Mouse (Mus musculus): ENCODE measurements at regions not wholly inside any gene's neighbourhood (a gene's known extent, or its start where the extent isn't known, plus 50 kb on each side); places are given as distances from the start of the nearest gene placed in this dataset.

DNA sequence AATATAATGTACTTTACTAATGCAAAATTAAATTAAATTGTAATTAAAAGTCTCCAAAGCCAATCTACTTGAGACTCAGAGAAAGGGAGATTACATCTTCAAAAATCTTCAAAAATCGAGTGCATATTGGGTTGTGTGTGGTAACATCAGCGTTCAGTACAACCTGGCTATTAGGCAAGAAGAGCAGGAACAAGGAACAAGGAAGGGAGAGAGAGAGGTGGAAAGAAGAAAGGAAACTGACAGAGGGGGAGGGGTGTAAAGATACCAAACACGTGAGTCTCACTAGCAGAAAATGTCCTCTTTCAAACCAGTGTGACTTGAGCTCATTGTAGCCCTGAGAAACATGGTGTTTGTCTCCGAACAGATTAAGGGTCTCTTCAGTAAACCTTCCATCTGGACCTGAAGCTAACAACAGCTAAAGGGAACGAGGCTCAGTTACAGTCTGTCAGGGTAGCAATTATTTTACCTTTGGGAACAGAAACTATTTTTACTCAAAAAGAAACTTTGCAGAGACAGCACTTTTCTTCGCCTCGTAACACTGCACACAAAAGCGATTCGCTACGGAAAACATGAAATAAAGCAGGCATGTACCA lies 67.5 kb upstream of the Cited2 start:
- Histone ChIP-seq H3K27ac (no peak overlapping the region), H3K4me3 (no peak overlapping the region)
- no peak for DNase-seq (ENCODE audit: low spot score in 2 of 2)
- TF ChIP-seq CTCF (conservative IDR thresholded peaks at IDR 0.05) = no peak

DNA sequence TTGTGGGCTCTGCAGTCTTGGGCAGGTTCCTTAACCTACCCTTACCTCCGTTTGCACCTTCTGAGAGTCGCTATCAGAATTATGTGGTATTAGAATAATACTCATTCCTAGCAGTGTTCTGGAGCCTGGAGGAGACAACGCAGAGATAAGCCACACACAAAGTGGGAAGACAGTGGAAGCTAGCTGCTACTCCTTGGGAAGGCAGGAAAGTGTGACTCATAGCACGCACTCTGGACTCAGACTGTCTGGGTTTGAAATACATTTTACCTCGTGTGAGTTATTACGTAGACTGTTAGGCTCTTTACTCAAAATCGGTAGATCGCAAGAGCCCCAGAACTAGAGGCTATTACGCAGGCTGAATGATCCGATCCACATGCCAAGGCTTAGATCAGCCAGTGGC lies 66.7 kb upstream of the Cited2 start:
- Histone ChIP-seq H3K4me3 (no peak overlapping the region), H3K27ac (no peak overlapping the region)
- TF ChIP-seq CTCF (conservative IDR thresholded peaks at IDR 0.05) = no peak
- DNase-seq (ENCODE audit: low spot score in 2 of 2) = no peak

DNA sequence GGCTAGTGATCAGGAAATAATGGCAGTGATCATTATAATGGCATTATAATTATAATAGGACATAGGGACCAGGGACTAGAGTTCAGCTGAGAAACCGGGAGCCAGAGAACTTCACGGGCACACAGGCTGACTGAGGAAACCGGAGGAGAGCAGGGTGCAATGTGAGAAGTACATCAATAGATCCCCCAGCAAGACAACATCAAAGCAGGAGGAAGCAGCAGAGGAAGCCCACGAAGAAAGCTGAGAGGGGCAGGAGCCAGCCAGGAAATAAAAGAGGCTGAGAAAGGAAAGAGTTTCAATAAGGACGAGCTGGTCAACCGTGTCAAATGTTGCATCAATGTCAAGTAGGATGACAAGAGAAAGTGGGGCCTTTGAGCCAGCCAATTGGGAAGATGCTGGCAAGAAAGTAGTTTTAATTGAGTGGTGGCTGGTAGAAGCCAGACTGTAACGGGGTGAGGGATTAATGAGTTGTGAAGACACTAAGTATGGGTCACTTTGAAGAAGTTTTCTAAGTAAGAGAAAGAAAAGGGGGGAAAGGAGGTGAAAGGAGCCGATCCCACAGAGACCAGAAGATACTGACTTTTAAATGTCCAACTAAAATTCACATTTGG lies 66.0 kb upstream of the Cited2 start:
- TF ChIP-seq CTCF (conservative IDR thresholded peaks at IDR 0.05) = no peak
- DNase-seq (ENCODE audit: low spot score in 2 of 2) = no peak
- H3K4me3 ChIP-seq = no peak overlapping the region
- no peak overlapping the region for H3K27ac ChIP-seq

- H3K4me3 ChIP-seq = no peak overlapping the region
- no peak for TF ChIP-seq CTCF (conservative IDR thresholded peaks at IDR 0.05)
- H3K27ac ChIP-seq = no peak overlapping the region
- no peak for DNase-seq (ENCODE audit: low spot score in 2 of 2)
These were observed 63.4 kb upstream of the Cited2 start for GRCm38 (mm10) chr10:17659575-17659974.

GRCm38 (mm10) chr10:17660836-17661452 lies 62.1 kb upstream of the Cited2 start:
- TF ChIP-seq CTCF (conservative IDR thresholded peaks at IDR 0.05) = no peak
- Histone ChIP-seq H3K4me3 (no peak overlapping the region), H3K27ac (no peak overlapping the region)
- DNase-seq (ENCODE audit: low spot score in 2 of 2) = no peak

DNA sequence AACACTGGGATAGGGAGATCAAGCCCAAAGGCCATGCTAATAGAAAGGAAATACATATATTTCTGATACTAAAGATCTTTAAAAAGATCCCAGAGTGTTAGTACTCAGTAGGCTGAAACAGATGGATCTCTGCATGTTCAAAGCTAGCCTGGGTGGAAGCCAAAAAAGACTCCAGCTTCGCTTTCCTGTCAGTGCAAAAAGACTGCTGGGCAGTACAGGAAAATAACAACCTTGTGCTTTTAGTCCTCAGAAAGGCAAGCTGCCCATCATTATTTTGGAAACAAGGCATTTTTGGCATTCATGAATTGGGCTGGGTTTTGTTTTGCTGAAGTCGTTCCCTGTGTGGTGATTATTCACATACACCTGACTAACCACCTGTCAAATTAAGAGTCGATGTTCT lies 56.9 kb upstream of the Cited2 start:
- TF ChIP-seq CTCF (conservative IDR thresholded peaks at IDR 0.05) = no peak
- Histone ChIP-seq H3K27ac (no peak overlapping the region), H3K4me3 (no peak overlapping the region)
- no peak for DNase-seq (ENCODE audit: low spot score in 2 of 2)

DNA sequence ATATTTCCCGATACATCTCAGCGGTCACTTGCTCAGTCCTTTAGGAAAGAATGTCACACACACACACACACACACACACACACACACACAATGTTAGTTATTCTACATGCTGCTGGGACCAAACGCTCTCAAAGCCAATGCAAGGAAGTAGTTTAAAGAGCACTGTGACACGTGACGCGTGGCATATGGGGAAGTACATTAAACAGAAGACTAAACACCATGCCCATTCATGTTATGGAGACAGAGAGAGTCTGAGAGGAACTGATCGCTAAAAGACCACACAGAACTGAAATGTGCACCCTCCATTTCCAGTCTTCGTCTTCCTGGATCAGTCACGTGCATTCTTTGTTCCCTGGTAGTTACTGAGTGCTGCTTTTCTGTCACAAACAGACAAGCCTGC lies 53.6 kb upstream of the Cited2 start:
- no peak for DNase-seq (ENCODE audit: low spot score in 2 of 2)
- H3K4me3 ChIP-seq = no peak overlapping the region
- TF ChIP-seq CTCF (conservative IDR thresholded peaks at IDR 0.05) = no peak

More for the DNA sequence above, 53.6 kb upstream of the Cited2 start:
- no peak overlapping the region for H3K27ac ChIP-seq

Measured in layer of hippocampus, adult 2 months (tissue).